Mouse (Mus musculus) CD4-positive, CD25-positive, alpha-beta regulatory T cell, adult 2 months (primary cell): ENCODE measurements around the gene Acvrl1.

Experiments
- DNase-seq: peaks from one replicate; pipeline ENCODE4 v3.0.0-alpha.2; 2012; ENCODE audit warnings: low read depth, low spot score

The Acvrl1 gene

DNA sequence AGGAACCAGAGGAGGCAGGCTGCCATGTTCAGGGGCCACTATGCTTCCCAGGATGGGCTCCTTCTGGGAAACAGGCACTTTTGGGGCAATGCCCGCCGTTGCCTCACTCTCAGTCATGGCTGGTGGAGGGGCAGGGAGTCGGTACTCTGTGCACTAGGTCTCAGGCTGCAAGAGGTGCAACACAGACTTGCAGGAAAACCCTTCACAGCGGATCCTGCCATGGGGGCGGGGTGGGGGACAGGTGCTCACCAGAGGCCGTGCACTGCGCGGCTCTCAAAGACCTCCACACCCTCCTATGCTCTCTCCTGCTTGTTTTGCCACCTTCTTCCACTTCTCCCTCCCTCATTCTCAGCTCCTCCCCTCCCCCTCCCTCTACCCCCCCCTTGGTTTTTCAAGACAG, 14.3 kb downstream of the Acvrl1 start:
- no peak for DNase-seq

DNA sequence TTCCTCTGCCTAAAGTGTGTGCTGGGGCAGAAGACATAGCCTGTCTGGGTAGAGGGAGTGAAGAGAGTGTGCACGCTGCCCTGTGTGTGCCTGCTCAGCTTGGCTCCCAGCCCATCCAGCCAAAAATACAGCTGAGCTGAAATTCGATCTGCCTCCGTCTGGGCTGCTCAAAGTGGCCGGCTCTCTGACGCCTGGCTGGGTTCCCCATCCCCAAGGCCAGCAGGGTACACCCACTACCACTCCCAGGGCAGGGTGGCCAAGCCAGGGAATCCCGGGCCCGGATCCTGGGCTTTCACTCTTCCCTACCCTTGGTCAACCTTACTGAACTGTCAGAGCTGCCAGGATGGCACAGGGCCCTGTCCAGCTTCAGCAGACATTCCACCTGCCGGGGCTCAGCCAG, 15.2 kb downstream of the Acvrl1 start:
- no peak for DNase-seq

DNA sequence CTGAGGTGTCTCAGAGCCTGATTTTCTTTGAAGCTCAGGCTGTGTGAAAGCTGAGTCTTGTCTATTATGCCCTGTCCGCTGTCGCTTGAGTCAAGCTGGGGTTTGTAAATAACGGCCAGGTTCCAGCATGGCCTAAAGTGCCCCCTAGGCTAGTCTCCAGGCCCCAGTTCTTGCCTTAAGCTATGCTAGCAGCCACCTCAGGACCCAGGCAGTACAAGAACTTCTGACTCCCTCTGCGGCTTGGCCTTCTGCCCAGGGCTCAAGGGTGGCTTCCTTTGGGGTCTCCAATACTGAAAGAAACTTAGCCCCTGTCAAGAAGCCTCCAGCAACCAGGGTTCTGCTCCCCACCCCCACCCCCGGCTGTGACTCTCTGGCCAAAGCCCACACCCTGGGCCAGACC, 15.9 kb downstream of the Acvrl1 start:
- DNase-seq = no peak

DNA sequence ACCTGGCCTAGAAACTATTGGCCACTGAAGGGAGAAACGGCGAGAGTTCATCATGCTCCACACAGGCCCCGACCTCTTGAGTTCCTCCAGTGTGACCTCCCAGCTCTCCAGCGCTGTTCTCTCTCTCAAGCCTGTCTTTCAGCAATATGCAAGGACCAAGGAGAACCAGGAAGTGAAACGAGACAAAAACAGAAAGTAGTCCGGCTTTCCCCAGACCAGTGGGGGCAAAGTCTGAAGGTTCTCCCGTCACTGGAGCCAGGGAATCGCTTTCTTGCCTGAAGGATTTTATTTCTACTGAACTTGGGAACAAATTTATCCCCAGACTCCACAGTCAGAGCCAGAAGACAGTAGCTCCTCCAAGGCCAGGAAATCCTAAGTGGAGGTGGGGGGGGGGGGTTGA, 16.5 kb downstream of the Acvrl1 start:
- DNase-seq = no peak

DNA sequence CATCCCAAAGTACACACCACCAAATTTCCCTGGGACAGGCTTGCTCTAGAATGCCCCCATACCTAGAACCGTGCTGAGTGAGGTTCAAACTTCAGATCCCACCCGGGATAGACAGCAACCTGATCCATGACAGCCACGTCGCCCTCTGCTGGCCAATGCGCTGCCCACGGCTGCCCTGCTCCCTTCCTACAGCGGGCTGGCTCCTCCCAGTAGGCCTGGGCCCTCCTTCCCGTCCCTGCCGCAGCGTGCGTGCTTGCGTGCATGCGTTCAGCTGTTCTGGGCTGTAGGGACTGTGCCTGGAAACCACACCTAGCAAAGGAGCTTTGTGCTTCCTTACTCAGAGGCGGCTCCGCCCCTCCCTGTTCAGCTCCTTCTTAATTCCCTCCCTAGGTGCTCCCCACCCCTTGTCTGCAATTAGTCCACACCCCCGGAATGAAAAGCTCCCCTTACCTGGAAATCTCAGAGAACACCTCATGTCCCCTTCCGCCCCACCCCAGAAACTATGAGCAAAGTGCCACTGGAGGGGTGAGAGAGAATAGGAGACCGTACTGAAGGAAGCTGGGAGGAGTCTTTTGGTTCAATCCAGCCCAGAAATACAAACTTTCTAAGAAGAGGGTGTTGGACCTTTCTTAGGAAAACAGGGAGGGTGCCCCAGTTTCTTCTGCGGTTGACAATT, 17.2 kb downstream of the Acvrl1 start:
- peak; percentile 95 for DNase-seq

DNA sequence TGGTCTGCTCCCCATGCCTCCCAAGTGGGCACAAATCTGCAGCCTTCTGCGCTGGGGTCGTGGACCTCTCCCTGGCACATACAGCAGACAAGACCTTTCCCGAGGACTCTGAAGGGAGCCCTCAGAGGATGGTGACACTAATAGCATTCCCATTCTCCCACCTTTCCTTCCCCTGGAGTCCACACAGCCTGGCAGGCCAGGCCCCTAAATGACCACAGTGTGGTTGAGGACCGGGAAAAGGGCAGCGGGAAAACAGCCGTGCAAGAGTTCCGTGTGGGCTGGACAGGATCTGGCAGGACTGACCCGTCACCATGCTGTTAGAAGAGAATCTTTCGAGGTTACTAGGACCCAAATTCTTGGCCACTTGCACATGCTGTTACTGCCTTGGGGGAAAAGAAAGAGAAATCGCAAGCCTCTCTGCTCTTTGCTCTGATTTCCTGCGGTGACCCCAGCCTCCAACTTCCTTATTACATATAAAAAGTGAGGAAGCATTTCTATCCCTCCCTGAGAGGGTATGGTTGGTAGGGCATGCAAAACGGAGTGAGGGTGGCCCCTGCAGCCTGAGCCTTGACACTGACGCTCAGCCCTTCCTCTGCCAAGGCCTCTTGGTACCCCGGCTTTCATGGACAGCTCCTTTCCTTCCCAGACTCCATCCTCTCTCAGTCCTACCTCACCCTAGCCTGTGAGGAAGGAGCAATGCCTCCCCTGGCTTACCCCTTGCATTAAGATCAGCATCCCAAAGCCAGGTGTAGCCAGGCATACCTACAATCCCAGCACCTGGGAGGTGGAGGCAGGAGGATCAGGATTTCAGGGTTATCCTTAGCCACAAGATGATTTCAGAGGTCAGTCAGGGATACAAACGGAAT, 18.0 kb downstream of the Acvrl1 start:
- DNase-seq = no peak

DNA sequence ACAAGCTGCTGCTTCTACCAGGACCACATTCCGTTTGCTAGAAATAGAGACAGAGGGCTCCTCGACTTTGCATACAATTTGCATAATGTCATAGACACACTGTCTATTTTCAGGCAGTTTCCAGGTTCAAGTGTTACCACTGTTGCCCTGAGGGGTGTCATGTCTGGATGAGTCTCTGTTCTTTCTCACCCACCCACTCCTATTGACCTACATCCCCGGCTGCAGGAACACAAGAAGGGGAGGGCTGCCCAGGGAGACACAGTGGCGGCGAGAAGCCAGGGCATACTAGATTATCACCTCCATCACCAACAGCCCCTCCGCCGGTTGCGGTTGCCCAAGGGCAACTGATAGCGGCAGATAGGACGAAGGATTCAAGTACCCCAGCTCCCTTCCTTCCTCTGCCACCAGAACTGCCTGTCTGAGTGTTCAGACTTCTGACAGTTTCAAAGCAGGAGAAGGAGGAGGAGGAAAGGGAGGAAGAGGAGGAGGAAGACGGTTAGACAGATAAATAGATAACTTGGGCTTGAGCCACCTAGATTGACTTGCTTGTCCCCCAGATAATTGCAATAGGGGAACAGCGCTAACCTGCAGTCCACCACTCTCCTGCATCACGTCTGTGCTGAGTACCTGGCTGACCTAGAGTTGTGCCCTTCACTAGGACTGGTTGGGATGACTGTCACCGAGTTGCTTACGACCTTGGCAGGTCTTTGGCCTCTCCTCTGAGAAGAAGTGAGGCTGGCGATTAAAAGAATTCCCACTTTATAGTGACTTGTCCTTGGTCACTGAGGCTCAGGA, 19.0 kb downstream of the Acvrl1 start:
- DNase-seq = peak; percentile 36

DNA sequence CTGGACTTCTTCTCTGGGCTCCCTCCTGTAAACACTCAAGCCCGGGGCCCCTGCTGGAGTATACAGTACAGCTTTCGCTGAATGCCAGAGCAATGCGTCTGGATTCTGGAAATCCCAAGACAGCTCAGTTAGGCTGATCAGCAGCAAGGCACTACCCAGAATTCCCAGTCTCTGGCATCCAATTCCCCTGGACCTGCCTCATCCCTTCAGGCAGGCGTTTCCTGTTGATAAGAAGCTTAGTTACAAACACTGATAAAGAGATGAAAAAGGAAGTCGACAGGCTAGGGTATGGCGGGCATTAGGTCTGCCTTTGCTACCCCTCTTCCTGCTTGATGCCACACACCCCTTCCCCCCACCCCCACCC, 19.6 kb downstream of the Acvrl1 start:
- no peak for DNase-seq

DNA sequence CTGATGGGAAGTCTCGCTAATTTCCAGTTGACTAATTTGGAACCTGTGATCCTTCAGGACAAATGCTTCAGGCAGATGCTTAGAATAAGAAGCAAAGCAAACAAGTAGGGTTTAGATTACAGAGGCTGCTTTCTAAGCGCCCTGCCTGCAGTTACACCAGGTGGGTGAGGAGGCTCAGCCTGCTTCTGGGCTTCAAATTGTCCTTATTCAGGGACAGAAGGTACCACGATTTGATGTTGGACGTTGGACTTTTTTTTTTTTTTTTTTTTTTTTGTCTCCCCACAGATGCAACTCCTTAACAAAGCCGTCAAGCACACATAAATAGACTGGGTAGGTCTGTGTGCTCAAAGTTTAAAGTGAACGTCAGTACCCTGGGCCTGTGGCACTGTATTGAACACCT, 20.3 kb downstream of the Acvrl1 start:
- DNase-seq = no peak

DNA sequence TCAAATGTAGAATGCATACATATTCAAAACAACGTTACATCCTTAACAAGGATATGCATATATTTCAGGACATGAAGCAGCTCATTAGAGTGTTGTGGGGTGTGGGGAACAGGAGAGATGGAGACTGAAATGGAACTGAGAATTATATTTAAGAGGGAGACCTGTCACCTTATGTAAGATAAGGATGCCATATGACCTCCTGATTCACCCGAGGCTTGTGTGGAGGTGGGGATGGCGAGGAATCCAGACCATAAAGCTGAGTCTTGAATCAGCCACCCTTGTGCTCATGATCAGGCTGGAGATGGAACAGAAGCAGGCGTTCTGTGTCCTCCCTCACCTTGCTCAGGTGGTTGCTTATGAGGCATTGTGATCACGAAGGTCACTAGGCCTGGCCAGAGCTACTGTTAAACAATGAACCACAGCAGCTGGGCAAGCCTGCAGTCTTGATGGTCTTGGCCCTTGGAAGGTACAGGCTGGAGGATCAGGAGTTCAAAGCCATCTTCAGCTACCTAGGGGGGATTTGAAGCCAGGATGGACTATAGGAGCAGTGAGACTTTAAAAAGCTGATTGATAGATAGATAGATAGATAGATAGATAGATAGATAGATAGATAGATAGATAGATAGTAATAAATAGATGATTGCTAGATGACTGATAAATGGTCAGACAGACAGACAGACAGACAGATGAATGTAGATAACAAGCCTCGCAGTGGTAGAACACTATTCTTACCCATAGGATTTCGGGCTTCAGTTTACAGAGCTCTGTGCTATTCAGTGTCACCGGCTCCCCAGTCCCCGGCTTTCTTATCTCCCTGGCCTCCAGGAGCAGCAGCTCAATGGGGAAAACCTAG, 23.3 kb downstream of the Acvrl1 start:
- no peak for DNase-seq

DNA sequence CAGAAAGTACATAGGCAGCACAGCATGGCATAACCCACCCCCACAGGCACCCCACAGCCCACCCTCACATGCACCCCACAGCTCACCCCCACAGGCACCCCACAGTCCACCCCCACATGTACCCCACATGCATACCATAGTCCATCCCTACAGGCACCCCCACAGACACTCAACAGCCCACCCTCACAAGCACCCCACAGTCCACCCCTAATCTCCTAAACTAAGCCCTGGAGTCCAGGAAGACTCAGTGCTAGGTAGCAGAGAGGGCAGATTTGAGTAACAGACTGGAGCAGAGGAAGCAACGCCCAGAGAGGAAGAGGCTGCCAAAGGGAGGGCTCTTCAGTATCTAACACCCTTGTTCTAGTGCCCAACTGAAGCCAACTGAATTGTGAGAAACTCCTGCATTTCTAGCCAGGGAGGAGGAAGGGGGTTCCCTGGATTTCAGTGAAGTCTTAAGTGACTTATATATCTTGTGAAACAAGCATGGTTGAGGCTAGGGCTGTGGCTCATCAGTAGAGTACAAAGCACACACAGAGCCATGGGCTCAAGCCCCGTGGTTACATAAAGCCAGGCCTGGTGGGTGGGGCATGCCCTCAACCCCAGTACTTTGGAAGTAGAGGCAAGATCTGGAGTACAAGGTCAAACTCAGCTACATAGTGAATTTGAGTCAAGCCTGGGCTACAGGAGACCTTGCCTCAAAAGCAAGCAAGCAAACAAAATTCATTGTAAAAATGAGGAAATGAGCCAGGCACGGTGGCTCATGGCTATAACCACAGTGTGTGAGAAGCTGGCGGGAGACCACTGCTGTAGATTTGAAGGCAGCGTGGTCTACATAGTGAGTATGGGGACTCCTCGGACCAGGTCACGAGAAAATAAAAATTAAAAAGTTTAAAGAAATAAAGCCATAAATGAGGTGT, 26.6 kb downstream of the Acvrl1 start:
- no peak for DNase-seq

DNA sequence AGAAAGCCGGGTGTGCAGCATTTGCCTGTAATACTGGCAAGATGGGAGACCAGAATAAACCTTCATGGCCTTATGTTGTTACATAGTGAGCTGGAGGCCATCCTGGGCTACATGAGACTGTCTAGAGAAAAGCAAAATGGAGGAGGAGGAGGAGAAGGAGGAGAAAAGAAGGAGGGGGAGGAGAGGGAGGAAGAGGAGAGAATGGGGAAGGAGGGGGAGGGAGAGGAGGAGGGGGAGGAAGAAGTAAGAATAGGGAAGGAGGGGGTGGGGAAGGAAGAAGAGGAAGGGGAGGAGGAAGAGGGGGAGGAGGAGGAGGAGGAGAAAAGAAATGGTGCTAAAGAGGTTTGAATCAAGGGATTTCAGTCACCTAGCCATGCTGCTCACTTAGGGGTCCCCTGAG, 31.8 kb downstream of the Acvrl1 start:
- no peak for DNase-seq

DNA sequence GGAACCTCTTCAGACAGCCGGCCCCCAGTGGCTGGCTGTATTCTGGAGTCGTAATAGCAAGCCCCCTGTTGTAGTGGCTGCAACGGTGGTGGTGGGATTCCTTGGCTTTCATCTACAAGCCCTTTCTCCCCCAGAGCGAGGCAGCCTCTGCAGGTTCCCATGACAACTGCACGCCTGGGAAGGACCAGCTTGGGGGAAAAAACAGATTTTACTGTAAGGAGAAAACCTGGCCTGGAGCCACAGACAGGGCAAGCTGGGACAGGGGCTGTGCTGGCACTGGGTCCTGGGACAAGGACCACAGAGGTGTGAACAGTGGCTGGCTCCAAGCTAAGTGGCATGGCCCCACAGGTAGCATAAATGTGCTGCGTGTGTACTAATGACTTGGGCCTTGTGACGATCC, 32.3 kb downstream of the Acvrl1 start:
- DNase-seq = no peak

DNA sequence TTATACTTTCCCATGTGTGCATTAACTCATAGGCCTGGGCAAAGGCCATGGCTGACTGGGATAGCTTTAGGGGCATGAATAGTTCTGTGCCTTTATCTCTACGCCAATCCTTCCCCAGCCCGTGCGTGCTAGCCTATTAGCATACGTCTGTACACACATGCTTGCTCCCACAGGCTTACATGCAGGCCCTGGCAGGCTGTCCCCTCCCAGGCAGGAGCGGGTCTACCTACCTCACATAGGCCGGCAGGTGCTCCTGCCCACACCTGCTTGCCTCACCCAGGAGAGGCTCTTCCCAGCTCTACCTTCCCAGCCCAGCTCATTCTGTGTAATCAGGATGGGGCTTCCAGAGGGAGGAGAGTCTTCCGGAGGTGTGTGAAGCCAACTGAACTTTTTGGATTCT, 33.2 kb downstream of the Acvrl1 start:
- DNase-seq = no peak

DNA sequence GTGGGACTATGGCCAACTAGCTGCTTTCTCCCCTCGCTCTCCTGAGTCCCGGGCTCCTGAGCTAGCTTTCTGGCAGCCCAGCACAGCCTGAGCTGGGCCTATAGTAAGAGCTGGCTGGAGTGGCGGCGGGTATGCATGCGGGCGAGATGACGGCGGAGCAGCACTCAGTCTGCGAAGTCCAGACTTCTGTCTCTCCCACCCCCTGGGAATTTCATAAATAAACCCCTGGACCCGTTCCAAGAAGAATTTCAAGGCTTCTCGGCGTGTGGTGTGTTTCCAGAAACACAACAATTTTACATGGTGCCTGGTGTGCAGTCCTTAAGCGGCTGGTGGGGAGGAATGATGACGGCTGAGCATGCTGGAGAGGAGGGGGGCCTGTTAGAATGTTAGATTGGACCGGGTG, 34.7 kb downstream of the Acvrl1 start:
- no peak for DNase-seq

DNA sequence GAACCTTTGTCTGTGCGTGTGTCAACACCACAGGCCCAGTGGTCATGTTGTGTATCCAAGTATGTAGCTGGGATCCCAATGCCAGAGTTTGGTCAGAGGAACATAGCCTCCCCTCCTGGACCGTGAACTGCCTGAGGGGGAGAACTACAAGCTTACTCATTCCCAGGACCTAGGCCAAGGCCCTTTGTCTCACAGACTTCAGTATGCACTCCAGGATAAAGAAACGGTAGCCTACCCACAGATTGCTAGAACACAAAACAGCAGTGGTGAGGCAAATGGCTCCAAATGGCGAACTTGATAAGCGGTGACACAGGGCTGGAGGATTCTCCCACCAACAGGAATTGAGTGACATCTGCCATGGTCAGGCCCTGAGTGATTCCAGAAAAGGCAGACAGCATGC, 35.5 kb downstream of the Acvrl1 start:
- no peak for DNase-seq

DNA sequence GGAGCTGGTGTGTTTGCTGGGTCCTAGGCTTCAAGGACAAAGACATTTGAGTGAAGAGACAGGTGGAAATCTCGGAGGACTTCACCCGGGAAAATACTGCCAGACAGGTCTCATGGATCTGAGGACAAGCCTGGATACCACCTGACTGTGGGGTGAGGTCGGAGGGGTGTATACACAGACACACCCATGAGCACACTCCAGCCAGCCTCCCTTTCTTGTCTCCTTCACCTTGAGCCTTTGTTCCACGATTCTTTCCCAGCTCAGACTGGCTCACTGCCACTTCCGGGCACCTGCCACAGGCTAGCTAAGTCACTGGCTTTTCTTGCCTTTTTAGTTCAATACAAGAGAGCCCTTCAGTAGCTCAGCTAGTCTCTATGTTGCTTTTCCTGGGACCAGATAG, 36.0 kb downstream of the Acvrl1 start:
- no peak for DNase-seq

DNA sequence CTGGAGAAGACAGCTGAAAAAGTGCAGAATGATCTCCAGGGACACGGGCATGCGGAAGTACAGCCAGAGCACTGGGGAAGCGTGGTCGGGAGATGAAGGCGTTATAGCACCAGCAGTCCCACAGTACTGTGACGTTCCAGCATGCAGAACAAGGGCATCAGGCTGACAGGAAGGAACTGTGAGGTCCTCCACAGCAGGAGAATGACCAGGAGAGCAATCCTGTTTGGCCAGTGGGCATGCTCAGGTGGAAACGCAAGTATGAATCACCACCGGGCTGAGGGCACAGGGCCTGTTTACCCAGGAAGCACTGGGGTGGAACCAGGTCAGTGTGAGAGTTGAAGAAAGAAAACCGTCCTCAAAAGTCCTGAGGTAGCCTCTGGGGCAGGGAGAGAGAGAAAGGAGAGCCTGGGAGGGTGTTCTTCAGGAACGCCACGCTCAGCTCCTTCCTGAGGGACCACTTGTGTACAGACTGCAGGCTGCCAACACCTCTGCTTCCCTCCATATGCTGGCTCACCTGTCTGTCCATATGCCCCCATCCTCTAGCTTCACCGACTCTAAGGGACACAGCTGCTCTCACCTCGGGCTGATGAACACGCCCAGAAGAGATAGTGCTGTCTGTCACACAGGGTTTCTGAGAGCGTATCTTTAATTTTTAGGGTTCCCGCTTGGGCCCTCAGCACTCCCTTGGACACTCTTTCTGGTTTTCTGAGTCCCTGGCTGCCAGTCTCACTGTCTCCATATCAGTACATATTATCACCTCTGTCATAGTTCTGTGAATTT, 37.5 kb downstream of the Acvrl1 start:
- DNase-seq = no peak

DNA sequence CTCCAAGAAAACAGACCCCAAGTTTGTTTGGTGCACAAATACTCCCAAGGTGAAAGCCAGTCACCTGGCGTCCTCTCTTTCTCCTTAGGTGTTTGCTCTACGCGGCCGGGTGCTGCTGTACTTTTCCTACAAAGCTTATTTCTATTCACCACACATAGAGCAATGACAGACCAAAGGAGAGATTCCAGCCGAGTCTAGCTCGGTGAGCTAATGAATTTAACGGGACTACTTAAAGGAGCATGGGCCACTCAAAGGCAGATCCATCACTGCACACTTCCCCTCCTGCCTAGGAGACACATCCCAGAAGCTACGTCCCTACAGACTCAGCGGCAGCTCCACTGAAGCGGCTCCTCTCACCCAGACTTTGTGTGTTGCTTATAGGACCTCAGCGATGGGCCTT, 39.2 kb downstream of the Acvrl1 start:
- DNase-seq = no peak

DNA sequence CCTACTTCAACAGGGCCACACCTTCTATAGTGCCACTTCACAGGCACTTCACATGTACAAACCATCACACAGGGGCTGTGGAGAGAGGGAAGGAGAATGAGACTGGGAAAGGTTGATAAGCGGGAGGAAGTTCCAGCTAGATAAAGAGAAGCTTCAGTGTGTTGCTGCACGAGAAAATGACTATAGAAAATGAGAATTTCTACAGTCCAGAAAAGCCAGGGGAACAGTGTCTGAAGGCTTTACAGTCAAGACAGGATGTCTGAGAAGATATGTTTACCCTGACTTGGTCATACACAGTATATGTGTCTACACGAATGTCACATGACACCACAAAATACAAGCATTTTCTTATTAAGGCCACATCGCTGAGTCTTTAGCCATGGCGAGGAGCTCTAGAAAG, 41.6 kb downstream of the Acvrl1 start:
- no peak for DNase-seq
